Mouse (Mus musculus): ENCODE results near the gene Myl4.

DNA sequence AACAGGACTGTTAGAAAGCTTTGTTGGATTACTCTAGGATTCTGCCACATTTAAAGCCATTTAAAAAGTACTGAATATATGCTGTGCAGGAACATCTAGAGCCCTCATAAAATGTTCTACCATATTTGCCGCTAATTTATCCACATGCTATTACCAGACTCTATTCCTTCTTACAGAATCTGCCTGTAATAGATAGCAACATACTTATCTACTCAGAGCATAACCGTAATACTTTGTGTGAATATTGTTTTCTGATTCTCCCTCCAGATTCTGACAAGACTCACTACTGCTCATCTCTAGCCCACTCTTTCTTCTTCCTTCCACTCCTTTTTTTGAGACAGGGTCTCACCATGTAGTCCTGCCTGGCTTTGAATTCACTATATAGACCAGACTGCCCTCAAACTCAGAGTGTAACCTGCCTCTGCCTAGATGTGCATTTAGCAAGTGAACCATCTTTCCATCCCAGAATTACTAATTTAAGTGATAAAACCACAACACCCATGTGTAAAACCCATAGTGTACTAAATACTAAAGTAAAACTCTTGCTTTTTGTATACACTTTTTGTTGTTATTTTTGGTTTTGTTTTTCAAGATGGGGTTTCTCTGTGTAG lies 12.4 kb upstream of the Myl4 start:
- TF ChIP-seq CTCF (IDR thresholded peaks at IDR 0.05; ENCODE audit: low read depth): no peak
- TF ChIP-seq EP300 (IDR thresholded peaks at IDR 0.05; ENCODE audit: low read depth): no peak

Data from heart, postnatal 0 days (tissue).